Mouse (Mus musculus) CD8-positive naive resting alpha-beta T cell, adult 2 months (primary cell): ENCODE measurements around the gene Def8.

ENCODE experiments used
- DNase-seq, 2 experiments: peaks; one replicate each; pipeline ENCODE4 v3.0.0; 2022; ENCODE audit warnings: low read depth in 2 of 2, low spot score in 2 of 2

Def8 gene

DNA sequence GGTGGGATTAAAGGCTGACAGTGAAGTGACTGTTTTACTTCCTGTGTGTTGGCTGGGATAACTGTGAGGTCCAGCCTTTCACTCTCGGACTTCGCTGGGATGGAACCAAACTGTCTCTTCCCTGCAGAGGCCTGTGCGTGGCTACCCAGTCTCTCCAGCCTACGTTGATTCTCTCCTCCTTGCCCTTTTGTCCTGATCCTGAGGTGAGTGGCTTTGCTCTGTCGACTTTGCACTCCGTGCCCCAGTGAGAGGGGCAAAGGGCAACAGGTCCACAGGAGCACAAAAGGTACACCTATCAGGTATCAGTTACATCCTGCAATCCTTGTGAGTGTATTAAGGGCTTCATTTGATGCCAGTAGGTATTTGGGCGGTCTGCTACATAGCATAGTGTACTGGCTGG lies at the start of gene Def8:
Gene Def8 (plus strand): TSS at position 87 of the 400 bp plus-strand sequence.
- DNase-seq: no peak

DNA sequence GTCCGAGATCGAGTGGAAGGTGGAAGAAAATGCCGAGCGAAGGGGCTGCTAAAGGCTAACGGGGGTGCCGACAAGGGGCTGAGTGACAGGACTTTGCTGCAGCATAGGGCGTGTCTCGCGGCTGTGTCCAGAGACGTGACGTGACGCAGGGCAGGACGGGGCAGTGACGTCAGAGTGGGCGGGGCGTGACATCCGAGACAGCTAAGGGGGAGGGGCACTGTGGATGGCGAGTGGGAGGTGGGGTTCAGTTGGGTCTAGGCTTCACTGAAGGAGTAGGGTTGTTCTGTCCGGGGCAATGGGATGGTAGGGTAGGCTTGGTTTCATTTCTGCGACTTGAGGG lies 49.1 kb upstream of the Def8 start:
- peak; percentile 85 to 89 for DNase-seq

DNA sequence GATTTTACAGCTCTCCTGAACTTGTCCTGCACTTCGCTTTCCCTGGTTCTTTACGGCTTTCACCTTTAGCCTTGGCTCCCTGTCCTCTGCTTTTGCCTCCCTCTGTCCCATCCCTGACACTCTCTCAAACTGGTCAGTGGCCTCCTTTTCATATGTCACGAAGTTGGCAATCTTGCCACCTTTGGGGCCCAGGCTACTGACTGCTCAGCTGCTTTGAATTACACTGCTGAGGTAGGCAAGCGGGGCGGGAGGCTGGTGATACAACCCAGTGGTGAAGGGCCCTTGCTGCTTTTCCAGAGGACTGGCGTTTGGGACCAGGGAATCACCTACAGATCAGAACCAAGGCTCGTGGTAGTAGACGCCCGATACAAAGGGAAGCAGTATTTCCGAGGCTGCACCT lies 47.6 kb upstream of the Def8 start:
- no peak for DNase-seq

DNA sequence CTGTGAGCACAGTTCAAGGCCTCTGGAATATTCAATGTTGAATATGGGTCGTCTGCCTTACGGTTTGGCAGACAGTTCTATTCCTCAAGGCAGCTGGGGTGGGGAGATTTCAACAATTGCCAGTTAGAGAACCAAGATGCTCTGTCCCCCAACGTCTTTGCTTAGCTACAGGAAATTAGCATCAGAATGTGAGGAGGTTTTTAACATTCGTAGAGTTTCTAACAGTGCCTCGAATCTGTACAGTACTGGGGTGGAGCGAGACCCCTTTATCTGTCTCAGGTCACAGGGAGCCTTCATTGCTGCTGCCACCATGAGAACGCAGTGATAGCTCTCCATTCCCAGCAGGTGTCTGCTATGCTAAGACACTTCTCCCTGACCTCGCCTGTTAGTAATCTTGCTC lies 47.2 kb upstream of the Def8 start:
- no peak for DNase-seq

DNA sequence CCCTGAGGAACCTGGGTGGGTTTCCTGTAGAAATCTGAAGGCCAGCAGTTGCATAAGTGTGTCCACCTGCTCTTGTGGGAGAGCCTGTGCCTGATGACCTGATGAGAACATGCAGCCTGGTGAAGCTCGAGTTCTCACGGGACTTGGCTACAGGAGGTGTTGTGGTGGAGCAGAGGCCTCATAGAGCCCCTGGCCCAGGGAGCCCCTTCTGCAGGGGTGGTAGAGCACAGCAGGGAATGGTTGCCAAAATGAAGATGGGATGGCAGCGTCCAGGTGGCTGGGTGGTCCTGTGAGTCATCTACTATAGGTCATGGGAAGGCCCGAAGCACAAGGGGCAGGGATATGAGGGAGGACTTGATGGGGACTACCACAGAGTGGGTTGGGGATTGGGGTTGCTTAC lies 41.6 kb upstream of the Def8 start:
- DNase-seq: no peak

DNA sequence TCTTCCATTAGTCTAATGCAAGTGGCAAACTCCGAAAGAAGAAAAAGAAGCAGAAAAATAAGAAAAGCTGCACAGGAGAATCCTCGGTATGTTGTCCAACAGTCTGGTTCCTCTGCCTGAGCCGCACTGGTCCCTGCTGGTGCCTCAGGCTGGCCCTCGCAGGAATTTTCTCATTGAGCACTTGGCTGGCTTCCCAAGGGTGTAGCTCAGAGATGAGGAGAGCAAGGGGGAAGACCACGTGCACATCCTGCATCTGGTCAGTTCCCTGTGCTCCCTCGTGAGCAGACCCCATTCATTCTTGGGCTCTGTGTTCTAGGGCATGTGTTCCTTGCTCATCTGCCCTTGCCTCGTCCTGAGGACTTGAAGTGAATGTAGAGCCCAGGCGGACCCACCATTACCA lies 40.8 kb upstream of the Def8 start:
- DNase-seq: no peak

DNA sequence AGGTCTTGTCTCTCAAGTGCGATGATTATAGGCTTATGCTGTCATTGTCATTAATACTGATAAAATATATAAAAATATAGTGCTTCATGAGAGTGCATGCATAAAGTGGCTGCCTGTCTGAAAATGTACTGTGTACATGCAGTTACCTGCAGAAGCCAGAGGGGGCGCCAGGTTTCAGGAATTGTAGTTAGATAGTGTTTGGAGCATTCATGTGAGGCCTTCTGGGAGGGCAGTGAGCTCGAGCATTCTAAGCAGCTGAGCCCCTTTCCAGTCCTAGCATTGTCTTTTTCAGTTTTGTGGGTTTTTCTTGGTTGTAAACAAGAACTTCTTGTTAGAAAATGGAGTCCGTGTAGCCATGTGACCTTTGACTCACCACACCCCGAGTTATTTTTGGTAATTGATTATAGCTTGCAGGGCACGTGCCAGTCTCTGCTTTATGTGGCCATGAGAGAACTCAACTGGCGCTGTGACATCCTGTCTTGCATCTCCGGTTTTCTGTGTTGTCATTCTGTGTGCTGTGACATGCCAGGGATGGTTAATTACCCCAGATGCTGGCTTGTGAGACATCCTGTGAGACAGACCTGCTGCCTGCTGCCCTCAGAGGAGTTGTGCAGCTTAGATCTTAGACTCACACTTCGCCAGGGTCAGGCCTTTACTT lies 38.3 kb upstream of the Def8 start:
- DNase-seq: peak; percentile 42 to 49

DNA sequence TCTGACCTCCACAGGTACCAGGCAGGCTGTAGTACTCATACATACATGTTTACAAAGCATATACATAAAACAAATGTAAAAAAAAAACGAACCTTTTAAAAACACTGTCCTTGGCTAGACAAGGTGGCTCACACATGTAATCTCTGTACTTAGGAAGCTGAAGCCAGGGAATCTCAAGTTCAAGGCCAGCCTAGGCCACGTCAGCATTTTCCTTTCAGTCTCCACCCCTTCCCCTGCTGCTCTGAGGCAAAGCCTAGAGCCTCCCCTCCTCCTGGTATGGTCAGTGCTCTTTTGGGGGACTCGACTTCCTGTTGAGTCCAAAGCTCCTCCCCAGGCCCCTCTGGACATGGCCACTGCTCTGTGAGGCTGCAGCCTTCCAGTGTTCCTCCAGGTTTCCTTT lies 36.3 kb upstream of the Def8 start:
- no peak for DNase-seq

DNA sequence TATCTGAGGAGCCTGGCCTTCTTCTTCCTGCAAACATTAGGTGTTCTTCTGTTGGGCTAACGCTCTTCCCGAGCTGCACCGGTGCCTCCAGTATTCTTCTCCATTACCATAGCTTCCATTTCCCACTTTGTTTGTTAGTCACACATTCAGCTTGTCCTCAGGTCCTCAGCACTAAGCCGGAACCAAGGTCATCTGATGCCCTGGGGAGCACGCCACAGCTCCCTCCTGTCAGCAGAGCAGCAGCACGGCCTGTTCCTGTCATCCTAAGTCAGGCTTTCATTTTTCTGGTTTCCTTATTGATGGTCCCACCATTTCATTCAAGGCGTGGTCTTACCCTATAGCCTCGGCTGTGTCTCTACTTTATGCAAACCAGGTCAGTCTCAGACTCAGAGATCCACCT lies 35.5 kb upstream of the Def8 start:
- DNase-seq: no peak

DNA sequence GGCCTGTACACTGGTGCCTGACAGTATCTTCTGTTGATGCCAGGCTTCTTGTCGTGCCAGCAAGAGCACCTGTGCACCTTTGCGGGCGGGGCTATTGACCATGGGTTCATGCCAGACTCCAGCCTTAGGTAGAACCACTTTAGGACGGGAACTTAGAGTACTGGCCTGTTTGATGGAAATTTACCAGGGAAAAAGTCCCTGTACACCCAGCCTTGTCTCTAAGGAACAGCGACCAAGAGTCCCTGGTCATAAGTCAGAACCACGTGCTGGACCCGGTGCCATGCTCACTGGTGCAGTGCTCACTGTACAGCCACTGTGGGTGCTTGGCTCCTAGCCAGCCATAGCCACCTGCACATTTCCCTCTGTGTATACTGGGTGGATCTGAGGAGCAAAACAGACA lies 34.3 kb upstream of the Def8 start:
- DNase-seq: no peak

DNA sequence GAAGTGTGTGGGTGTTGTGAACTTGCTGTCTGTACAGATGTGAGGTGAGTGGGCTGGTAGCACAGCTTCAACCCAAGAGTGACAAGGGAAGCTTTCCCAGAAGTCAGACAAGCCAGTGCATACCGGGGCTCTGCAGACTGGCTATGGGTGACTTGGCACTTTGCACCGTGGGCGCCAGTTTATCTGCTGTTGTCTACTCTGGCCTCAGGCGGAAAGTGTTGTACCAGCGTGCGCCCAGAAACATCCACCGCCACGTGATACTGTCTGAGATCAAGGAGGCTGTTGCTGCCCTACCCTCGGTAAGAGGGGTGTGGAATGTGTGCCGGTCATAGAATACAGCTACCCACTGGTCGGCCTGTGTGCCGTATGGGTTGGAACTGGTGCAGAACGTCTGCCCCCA lies 25.0 kb upstream of the Def8 start:
- no peak for DNase-seq

DNA sequence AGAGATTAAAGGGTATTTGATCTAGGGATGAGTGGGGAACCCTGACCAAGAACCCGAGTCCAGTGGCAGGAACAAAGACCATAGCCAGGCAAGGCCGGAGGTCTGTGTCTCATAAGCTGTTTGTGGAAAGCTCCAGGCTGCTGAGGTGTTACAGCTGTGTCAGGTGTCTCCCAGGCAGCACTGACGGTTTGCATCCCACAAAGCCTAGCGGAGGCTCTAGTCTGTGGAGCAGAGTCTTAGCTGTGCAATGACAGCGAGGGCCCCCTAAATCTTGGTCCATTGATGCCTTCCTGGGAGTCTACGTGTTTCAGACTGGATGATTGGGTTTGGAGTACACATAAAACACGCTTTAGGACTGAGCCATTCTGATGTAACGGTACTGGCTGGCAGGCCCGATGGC lies 21.4 kb upstream of the Def8 start:
- DNase-seq: no peak

DNA sequence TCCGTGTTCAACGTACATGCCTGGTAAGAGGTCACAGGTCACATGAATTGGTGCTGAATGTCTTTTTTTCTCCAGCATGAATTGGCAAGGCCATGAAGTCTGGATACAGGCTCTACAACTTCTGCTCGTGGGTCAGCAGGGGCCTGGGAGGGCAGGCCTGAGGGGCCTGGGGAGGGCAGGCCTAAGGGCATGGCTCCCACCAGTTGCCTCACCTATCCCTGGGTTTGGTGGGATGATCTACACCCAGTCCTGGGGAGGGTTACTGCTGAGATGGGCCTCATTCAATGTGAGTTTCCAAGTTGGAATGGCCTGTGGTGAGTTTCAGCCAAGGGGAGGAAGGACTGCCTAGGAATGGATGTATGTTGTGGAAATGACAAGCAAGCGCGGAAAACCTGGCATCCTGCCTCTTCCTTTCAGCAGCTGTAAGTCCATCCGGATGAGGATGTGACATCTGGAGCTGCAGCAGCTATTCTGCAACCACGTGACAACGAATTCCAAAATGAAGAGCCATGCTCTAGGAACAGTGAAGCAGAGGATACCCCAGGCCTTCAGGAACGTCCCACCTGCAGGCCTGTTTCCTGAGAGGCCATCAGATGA lies 20.5 kb upstream of the Def8 start:
- DNase-seq: no peak

DNA sequence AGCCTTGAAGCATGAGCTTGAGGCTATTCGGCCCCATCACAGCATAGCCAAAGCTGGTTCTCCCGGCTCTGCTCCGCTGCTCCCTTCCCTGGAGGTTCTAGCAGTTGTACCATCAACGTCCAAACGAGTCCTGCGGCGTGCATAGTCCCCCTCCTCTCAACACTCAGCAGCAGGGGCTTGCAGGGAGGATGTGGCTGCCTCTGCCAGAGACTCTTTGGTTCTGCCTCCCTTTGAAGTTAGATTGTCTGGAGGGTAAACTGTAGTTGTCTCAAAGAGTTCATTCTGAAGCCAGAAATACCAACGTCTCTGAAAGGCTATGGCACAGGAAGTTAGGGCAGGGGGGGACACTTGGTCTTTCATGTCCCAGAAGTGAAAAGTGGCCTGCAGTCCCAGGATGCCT lies 18.8 kb upstream of the Def8 start:
- peak; percentile 31 to 50 for DNase-seq

DNA sequence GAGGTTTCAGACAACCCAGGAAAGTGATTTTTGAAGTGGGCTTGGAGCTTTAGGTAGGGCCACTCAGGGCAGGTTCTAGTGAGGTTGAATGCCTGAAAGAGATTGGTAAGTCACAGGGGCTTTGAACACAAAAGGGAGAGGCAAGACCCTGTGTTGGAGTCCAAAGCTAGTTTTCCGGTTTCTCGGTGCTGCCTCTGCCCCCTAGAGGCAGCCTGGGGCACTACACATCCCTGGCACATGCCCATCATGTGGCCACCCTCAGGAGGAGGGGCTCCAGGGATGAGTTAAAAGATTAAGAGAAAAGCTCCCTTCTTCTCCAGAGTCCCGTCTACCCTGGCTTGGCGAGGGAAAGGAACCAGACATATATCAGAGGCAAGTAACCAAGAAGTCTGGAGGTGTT lies 16.5 kb upstream of the Def8 start, which contains the start of gene Mc1r:
Gene Mc1r (plus strand): TSS at position 322 of the 400 bp plus-strand sequence.
- DNase-seq: peak; percentile 67 to 74

DNA sequence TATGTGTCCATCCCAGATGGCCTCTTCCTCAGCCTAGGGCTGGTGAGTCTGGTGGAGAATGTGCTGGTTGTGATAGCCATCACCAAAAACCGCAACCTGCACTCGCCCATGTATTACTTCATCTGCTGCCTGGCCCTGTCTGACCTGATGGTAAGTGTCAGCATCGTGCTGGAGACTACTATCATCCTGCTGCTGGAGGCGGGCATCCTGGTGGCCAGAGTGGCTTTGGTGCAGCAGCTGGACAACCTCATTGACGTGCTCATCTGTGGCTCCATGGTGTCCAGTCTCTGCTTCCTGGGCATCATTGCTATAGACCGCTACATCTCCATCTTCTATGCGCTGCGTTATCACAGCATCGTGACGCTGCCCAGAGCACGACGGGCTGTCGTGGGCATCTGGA lies 15.7 kb upstream of the Def8 start:
- DNase-seq: no peak

DNA sequence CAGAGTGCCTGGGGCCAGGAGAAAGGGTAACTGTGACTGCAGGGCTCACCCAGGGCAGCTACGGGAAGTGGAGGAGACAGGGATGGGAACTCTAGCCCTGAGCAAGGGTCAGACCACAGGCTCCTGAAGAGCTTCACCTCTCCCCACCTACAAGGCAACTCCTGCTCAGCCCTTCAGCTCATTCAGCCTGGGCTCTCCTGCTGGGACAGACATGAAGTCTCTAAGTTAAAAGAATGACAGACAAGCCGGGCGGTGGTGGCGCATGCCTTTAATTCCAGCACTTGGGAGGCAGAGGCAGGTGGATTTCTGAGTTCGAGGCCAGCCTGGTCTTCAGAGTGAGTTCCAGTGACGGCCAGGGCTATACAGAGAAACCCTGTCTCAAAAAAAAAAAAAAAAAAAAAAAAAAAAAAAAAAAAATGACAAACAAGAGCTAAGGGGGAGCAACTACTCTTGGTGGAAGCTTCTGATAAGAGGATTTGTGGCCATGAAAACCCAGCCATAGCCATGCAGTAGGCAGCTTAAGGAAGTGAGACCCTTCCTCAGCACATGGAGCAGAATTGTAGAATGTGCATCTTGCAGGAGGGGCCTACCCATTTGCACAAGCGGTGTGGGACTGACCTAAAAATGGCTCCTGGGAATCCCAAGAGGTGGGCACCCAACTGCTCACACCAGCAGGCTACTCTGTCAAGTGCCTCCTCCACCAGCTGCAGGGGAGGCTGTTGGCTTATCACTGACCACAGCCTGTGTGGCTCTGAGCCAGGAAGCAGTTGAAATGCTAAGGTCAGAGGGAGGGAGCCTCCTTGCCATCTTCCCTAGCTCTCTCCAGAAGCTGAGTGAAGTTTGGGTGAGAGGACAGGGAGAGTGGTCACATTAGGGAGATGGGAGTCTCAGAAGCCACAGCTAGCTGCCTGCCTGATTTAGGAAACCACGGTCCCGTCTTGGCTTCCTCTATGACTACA lies 14.5 kb upstream of the Def8 start:
- no peak for DNase-seq

DNA sequence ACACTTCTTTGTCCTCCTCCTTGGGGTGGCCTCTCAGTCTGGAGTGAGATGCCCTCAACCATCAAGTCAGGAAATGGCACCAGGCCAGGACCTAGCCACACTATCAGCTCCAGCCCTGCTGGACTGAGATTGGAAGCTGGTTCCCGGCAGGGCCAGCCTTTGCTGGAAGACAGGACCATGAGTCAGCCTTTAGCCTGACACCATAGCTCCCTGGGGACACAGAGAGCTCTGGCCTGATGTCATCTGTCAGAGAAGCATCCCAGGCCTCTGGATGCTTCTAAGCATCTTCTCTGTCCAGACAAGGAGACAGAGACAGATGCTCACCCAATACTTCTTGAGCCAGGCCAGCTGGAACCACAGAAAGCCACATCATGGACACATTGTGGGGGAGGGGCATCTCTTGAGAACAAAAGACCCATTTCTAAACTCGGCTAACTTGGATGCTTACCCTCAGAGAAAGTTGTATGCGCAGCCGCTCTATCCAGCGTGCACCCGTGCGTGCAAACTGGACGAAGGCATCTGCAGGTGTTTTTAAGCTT lies 13.2 kb upstream of the Def8 start:
- no peak for DNase-seq

DNA sequence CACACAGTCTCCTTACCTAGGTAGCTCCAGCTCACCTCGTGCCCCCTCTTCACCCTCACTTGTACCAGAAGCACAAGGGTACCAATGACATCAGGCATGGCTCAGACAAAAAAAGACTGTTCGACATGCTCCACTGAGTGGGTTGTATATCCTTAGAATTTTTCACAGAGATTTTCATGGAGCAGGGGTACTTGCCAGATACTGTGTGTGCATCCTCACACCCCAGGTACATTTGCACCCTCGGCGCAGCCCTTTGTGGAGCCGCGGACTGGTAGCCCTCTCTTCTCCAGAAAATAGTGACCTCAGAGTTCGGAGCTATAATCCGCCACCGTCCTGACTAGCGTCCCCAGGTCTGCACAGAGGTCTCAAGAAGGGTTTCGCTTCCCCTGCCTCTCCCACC lies 12.5 kb upstream of the Def8 start:
- no peak for DNase-seq

DNA sequence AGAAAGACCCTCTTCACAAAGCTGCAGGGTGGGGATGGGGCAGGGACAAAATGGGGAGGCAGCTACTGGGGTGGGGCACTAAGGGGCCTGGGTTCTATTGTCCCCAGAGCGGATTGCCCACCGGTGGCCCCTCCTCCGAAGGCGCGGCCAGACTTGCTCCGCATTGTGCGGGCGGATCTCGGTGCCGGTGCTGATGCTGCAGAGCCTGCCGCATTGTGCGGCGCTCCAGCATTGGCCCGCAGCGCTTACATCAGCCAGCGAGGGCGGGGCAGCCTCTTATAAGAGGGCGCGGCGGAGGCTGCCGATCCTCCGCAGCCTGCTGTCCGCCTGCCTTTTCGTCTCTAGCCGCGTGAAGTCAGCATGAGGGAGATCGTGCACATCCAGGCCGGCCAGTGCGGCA lies 12.1 kb upstream of the Def8 start, which contains the start of gene Tubb3:
Gene Tubb3 (plus strand): TSS at position 179 of the 400 bp plus-strand sequence.
- peak; percentile 32 to 43 for DNase-seq

DNA sequence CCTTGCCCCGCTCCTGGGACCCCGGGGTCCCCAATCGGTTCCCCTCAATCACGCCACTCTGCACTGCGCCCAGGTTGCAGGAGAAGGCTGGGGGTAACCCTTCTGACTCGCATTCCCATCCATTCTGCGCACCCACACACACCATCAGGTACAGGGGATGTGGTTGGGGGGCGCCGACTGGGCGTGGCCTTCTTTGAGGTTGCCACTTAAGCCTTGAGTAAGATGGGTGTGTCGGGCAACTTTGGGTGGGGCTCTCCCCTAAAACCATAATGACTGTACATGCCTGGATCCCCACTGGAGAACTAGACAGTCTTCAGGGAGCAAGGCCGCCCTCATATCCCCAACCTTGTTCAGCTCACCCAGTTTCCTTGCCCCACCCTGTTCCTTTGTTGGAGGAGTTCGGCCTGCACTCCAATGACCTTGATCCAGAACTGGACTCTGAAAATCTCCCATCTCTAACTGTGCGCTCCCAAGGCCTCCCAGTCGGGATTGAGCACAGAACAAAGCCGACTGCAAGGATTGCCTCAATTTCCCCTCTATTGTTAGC lies 11.5 kb upstream of the Def8 start:
- DNase-seq: no peak
